Mouse (Mus musculus): Measurements from ENCODE around the gene Slc25a11.

DNA sequence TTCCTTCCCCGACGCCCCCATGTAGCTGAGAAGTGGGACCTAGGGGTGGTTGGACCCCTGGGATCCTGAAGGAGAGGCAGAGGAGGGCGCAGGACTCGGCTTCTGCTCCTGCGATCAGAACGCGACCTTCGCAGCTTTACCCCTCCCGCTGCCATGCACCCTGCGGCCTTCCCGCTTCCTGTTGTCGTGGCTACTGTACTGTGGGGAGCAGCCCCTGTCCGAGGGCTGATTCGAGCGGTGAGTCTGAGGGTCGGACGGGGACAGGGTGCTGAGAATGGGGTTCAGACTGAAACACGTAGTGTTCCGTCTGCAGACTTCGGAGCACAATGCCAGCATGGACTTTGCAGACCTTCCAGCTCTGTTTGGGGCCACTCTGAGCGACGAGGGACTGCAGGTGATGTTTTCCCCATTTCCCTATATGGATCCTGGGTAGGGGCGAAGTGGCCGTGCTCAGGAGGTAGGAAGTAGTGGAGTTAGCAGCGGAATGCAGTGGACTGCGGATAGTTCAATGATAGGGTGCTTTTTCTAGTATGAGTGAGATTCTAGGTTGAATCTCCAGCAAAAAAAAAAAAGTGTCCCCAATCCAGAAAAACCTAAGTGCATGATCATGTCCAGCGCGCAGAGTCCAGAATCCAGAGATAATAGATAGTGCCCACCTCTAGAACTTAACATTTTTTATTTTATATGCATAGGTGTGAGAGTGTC lies 589 bp upstream of the Slc25a11 start:
- TF ChIP-seq CTCF (IDR thresholded peaks at IDR 0.05) (no peak), EP300 (IDR thresholded peaks at IDR 0.05) (no peak)

Measured in lung, postnatal 0 days (tissue).